Mouse (Mus musculus): ENCODE measurements around the gene Synj1.

DNA sequence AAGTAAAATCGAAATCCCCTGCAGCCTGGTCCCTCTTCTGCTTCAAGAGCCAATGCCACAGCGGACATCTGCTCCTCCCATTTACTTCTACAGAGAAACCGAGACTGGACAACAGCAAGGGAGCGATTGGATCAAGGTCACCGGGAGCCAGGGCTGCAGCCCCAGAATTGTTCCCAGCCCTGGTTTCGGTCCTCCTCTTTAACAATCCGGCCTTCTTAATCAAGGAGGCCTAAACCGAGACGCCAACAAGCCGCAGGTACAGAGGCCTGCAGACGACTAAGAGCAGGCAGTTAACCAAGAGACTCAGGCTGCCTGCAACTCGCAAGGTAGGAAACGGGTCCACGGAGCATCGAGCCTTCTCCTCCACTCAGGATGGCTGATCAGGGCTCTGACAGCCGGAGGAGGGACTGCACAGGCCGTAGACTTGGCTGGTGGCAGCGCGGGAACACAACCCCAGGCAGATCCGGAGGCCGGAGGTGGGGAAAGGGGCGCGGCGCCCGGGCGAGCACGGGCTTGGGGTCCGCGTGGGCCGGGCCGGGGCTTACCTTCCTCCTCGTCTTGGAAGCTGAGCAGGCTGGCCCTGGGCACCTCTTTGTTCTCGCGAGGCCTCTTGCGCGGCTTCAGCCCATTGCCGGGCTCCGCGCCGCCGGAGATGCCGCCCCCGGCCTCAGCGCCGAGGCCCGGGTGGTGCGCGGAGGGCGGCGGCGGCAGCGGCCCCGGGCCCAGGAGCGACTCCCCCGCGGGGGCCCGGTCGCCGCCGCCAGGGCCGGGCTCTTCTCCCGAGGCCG lies 32.5 kb upstream of the Synj1 start:
- TF ChIP-seq POLR2A (IDR thresholded peaks at IDR 0.05; ENCODE audit: extremely low read depth, insufficient read depth, low read length) (no peak), CTCF (IDR thresholded peaks at IDR 0.05; ENCODE audit: low read depth, low read length) (no peak)

All from liver, adult 2 months (tissue).